Mouse (Mus musculus): ENCODE results near the gene Tmem56.

GRCm38 (mm10) chr3:121257418-121257817 lies 25.5 kb downstream of the Tmem56 start:
- no peak for TF ChIP-seq CTCF (IDR thresholded peaks at IDR 0.05; ENCODE audit: low read depth, low read length)
- TF ChIP-seq POLR2A (IDR thresholded peaks at IDR 0.05; ENCODE audit: extremely low read depth, insufficient read depth, low read length), result no peak
